Mouse (Mus musculus): ENCODE data around the gene Hmg20a.
"Not testable (repeated sequence)": the region's sequence is repeated elsewhere in the genome, so short reads cannot be mapped to it uniquely, and the experiment has no call there.

The Hmg20a gene

DNA sequence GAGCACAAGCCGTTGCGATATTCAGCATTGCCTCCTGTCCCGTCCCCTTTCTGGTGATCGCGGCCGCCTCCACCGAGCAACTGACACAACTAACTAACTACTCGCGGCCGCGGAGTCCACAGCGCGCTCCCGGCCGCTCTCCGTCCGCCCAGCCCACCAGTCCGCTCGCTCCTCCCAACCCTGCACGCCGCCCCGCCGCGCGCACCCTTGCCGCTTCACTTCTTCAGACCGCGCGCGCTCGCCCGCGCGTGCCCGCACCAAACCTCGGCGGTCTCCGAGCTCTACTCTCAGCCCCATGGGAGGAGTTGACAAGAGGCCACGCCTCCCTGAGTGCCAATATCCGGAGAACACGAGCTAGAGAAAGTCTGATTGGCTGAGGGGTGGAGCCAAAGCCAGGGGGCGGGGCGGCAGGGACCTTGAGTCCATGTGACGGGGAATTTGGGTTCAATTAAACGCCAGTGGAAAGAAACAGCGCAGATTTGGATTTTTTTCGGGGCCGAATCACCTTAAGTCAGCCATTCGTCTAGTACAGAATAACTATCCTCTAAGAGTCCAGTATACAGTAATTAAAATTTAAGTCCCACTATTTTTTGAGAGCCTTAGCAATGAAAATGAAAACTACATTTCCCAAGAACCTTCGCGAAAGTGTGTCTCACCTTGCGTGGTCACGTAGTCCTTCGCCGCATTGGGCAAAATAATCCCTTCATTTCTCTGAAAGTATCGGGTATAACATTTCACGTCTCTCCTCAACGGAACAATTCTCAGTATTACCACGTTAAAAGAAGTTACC is at the start of gene Hmg20a, which contains the start of gene Peak1:
Gene Hmg20a (plus strand): TSS at position 662 of the 790 bp plus-strand sequence.
Gene Peak1 (minus strand): TSS at position 120 of the 790 bp plus-strand sequence.
- peak; percentile 100 for DNase-seq

DNA sequence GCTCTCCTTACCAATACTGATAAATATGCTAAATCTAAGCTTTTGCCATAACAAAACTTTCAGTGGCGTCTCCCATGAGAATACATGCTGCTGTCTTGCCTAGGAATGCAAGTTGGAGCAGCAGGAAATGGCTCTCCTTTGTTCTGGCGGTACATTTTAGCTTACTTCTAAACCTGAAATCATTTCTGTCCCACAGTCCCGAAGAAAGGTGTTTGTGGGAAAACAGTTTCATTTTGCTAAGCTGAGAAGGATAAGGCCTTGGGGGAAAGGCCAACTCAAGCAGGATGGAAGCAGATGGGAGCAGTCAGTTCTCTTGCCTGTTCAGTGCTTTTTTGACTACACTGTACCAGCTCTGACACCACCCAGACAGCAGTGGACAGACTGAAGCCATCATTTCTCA is 49.6 kb upstream of the Hmg20a start:
- DNase-seq, result no peak

DNA sequence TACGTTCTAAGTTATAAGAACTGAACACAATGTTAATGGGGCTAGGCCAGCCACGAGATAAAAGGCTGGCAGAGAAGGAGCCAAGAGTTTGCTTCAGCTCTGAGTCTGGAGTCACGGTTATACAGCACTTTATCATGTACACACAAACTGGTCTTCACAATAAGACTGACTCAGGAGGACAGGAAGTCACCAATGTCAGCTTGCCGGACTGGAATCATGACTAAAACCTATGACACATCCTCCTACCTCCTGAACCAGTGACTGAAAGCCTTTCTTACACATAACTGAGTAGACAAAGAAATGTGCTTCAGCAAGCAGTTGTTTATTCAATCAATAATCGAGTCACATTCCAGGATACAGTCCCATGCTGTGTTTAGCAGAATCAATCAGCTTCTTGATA is 47.7 kb upstream of the Hmg20a start:
- DNase-seq, result no peak

DNA sequence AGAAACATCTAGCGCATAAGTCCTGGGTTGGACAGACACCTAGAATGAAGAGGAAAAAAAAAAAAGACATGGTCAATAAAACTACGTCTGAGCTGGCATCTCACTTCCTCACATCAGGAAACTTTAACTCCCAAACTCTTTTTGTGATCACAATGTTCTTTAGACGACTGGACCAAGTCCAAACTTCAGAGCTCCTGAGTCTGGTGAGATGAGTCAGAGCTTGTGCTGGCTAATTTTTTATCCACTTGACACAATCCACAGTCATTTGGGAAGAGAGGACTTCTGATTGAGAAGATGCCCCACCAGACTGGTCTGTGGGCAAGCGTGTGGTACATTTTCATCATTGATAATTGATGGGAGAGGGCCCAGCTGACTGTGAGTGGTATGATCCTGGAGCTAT is 44.0 kb upstream of the Hmg20a start:
- no peak for DNase-seq

DNA sequence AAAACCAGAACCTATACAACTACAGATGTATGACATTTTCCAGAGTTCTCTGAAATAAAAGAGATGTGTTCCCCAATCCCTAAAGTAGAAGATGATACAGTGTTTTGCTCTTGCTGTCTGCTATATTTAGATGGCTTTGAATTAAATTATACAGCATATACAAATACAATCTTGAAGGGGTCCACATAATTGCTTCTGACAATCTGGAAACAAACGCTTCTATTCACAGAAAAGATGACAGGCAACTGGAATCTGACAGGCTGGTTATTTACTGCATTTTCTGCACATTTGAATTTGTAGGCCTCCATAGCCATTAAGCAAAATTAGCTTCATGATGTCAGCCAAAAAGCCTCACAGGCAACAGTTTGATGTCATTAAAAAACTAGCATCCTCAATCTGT is 35.6 kb upstream of the Hmg20a start:
- DNase-seq, result no peak

DNA sequence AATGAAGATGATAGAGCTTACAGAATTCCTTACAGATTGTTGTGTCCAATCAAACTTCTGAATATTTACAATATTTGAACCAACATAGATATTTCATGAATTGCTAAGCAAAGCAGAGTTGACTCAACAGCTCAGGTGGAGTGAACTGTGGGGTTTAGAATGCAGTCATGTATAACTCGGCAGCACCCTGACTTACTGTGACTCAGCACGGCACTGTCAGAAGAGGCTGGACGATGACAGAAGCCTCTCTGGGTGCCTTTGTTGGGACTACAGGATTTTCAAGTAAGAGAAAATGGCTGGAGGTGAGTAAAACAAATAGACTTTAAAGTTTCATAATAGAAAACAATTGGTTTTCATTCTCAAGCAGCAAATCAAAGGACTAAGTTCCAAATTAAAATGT is 25.6 kb upstream of the Hmg20a start:
- DNase-seq, result no peak

DNA sequence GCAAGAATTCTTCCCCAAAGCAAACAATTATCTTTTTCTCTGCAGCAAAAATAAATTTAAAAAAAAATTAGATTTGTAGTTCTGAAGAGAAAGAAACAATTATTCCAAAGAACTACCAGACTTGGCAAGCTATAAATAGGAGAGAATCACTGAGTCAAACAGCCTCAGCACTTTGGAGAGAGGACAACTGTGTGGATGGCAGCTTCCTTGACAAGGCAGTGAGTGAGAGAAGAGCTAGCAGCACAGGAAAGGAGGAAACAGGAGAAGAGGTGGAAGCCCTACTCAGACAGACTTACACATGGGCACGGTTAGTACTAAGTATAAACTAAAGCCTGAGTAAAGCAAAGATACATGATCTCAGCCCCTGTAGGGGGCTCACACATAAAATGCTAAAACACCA is 22.1 kb upstream of the Hmg20a start:
- no peak for DNase-seq

DNA sequence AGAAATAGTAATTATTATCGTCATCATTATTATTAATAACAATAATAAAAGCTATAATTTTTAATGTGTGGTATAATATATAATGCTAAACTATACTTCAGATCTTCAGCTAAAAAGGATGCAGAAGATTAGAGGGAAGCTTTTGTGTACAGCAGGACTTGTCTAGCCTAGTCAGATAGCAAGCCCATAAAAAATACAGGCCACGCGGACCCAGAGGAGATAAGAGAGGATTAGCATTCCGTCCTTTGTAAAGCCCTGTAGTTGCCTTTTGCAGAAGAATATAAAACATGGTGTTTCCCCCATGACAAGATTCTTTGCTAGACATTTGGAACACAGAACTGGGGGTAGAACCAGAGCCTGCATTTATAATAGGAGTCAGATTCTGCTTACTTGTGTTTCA is 13.8 kb upstream of the Hmg20a start:
- no peak for DNase-seq

DNA sequence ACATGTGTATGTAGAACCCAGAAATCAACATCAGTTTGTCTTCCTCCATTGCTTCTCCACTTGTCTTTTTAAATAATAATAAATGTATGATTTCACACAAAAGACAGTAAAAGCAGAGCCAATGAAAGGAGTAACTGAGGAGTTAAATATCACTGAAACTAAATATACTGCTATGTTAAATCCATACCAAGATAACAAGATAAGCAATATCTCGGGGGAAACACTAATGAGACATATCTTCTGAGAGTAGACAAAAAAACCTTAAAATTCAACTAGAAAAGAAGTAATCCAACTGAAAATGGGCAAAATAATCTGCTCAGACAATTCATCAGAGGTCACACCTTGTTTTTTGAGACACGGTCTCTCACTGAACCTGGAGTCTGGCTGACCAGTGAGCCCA is 8.5 kb upstream of the Hmg20a start:
- DNase-seq, result no peak

DNA sequence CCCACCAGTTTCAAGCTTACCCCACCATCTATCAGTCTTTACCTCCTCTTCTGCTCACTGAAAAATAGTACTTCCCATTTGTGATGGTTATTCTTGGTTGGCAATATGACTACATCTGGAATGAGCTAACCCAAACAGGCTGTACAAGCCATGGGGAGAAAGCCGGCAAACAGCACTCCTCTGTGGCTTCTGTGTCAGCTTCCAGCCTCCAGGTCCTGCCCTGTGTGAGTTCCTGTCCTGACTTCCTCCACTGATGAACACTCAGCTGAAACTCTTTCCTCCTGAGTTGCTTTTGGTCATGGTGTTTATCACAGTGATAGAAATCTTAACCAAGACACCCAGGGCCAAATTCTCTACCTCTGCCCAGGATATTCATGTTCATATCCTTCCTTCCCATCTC is 5.7 kb upstream of the Hmg20a start:
- no peak for DNase-seq

DNA sequence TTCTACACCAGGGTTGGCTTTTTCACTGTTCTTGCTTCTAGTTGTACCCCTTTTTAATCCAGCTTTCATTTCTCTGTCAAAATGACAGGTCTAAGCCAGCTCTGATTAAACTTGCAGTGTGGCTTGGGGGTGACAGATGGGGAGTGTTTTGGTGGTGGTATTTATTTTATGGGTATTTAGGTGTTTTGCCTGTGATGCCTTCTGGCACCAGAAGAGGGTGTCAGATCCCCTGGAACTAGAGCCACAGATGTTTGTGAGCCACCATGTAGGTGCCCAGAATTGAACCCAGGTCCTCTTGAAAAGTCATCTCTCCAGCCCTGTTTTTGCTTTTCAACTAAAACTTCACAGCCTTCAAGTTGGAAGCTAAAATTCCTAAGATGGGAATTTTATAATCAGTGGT is 4.1 kb upstream of the Hmg20a start:
- no peak for DNase-seq

DNA sequence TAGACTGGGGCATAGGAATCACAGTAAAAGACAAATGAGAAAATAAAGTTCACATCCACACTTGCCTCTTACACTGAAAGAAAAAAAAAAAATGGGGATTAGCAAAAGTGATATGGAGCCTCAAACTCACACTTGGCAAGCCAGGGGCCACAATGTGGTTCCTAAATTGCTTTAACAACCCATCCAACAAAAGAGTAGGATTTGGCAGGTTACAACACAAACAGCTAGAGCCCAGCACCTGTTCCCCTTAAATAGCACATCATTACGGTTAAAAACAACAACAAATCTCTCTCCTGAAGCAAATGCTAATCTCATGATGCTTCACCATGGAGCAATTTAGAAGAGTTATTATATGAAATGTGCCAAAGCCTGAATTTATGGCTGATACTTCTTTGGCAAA is 3.0 kb upstream of the Hmg20a start:
- peak; percentile 20 to 25 for DNase-seq

DNA sequence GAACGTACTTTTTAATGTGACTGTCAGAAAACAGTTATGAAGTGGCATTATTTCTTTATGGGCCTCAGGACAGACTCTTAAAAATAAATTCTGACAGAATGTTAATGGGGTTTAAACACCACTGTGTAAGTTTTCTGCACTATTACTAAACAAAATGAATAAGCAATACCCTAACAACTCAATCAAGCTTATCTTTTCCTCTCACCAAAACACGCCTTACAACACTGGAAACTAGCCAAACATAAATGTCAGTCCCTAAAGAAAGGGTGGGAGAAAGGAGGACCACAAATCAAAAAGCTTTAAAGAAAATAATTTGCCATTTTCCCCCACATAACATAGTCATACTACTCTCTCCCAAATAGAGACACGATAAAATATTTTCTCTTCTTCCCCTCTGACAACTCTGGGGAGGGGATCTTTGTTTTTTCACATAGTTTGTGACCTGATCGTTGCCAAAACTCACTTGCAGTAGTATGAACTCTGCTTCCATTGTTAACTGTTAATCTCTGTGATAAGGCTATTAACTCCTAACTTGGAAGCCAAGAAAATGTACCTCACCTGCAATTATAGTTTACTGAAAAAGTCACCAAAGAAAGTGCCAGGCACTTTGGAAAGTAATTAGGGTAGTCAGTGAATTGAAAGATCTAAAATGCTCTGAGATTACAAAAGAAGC is 2.3 kb upstream of the Hmg20a start:
- no peak for DNase-seq

DNA sequence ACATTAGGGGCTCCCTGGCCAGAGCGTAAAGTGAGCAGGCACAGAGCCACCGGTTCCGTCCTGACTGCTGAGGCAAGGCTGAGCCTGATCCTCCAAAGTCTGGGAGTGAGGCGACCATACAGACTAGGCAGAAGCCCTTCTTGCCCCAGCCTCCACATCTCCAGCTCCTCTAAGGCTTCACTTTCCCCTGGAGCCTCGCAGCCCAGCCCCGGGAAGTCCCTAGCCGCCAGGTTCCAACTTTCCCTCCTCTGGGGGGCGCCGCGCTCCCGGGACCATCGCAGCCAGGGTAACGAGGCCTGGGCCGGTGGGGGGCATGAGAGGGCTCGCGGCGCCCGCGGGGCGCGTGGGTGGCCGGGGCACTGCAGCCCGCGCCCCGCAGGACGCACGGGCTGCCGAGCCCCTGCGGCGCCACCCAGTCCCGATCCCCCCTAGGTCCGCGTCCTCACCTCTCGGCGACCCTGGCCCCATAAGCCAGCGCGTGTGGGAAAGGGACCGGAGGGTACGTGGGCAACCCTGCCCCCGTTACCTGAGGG is 928 bp upstream of the Hmg20a start:
- DNase-seq, result peak; percentile 88

DNA sequence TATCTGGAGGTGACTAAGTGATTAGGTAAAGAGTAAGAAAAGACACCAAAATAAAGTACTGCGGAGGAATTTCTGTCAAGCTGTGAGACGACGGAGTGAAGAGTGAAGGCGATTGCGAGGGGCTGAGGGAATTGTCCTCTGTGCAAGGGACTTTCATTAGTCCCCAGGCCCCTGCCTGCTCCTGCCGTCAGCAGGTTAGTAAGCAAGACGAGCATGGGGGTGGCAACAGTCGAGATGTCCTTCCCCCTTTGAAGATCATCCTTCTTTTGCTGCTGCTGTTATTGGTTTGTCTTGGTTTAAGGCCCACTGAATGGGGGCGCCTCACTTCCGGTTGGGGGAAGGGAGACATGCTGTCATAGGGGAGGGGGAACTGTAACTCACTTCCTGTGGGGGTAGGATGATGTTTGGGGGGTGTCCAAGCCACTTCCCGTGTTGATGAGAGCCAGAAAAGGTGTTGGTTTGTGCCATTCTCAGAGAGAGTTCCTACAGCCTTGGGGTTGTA is 380 bp downstream of the Hmg20a start:
- peak; percentile 91 to 92 for DNase-seq

DNA sequence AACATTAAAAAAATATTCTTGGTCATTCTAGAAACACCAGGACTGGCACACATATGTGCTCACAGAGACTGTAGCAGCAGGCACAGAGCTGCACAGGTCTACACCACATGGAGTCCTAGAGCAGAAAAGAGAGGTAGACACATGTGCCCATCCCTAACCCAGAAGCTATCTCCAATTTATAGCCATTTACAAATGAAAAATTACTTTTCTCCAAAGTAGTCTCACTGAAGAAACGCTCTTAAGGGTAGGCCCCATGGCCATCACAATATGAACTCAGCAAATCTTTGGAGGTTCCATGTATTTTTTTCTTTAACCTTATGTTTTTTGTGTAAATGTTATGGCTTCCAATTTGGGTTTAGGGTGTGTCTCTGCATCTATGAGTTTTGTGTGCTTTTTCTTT is 1.8 kb downstream of the Hmg20a start:
- no peak for DNase-seq

DNA sequence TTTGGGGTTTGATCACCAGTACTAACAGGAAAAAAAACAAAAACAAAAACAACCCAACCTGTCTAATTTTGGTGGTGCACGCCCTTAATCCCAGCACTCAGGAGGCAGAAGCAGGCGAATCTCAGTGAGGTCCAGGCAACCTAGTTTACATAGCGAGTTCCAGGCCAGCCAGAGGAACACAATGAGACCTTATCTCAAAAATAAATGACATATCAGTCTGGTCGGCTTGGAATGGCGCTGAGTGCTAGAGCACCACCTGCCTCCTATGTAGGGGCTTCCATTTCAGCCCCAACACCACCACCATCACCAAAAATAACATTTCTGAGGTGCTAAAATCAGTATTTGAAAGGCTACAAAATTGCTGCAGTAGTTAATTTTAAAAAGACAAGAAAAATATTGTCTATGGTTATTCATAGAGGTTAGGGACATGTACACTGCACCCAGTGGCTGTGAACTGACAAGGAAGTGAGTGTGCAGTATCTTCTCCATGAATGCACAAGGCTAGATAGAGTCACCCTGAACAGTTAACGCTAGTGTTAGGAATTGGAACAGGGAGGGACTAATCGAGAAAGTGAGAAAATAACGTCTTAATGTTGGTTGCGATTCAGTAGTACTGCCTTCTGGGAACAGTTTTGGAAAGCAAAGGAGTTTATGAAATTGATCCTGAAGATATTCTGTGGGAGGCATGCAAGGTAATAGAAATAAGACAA is 2.6 kb downstream of the Hmg20a start:
- DNase-seq, result no peak

DNA sequence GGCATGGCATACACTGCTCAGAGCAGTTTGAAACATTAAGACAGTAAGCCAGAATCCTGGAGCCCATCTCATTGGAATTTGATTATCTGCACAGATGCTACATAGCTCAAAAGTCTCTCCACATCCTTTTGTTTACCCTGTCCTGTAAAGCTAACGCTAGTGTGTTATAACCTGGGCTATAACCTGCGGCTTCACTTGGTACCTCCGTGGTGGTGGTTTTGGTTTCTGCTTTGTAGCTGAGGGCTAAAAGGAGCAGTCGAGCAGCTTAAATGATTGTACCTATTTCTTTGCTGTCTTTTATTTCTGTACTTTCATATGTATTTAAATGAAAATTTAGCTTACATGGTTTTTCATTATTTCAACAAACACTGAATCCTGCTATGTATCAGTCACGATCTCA is 3.6 kb downstream of the Hmg20a start:
- no peak for DNase-seq

DNA sequence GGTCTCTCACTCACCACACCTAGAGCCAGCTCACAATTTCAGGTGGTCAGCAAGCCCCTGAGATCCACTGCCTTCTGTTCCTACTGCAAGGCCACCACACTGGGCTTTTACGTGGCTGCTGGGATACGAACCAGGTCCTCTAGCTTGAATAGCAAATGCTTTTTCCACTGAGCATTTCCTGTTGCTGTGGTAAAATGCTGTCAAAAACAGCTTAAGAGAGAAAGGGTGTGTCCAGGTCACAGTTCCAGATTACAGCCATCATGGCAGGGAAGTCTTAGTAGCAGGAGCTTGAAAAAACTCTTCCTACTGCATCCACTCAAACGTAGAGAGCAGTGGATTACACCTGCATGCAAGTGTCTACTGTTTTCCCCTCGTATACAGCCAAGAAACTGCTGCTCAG is 6.5 kb downstream of the Hmg20a start:
- no peak for DNase-seq

DNA sequence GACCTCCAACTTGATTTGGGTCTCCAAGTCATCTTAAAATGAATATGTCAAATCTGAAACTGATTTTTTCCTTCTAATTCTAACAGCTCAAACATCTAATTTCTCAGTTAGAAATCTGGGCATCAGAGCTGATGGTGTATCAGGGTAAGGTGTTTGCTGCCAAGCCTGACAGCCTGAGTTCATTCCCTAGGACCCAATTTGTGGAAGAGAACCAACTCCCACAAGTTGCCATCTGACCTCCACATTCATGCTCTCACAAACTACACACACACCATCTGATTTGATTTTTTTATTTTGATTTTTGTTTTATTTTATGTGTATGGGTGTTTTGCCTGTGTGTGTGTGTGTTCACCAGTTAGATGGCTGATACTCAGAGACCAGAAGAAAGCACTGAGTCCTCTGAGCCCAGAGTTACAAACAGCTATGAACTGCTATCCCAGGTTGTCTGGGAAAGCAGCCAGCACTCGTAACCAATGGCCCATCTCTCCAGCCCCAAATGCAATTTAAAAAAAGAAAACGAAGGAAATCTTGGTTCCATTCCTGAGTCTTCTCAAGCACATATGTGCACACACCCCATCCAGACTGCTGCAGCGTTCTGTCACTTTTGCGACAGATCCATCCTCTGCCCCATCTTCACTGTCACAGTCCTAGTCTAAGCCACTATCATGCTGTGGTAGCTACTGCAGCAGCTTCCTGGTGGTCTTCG is 17.6 kb downstream of the Hmg20a start:
- peak; percentile 77 to 81 for DNase-seq

DNA sequence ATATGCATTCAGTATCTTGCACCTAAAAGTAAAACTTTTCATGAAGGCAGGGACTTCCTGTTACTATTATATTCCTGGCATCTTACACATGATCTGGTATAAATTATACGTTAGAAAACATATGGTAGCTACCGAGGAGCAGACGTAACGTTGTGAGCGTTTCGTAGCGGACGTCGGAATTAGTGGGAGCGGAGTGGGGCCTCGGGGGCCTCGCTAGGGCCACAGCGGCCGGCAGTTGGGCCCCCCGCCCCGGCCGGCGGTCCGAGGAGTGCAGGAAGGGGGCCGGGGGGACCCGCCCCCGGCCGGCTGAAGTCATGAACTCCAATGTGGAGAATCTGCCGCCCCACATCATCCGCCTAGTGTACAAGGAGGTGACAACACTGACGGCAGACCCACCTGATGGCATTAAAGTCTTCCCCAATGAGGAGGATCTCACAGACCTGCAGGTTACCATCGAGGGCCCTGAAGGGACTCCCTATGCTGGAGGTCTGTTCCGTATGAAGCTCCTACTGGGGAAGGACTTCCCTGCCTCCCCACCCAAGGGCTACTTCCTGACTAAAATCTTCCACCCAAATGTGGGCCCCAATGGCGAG is 19.0 kb downstream of the Hmg20a start:
- not testable (repeated sequence) for DNase-seq

DNA sequence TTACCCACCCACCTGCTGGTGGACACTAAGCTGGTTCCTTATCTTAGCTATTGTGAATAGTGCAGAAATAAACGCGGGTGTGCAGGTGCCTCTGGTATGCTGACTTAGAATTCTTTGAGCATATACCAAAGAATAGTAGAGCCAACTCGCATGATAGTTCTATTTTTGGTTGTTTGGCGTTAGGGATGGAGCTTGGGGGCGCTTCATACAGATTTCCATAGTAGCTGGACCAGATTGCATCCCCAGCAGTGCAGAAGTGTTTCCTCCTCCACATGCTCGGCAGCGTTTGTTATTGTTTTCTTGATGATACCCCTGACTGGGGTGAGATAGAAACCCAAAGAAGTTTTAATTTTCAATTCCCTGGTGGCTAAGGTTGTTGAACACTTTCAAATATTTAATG is 21.3 kb downstream of the Hmg20a start:
- DNase-seq, result no peak
